Mouse (Mus musculus): ENCODE measurements at regions not wholly inside any gene's neighbourhood (a gene's known extent, or its start where the extent isn't known, plus 50 kb on each side); places are given as distances from the start of the nearest gene placed in this dataset.
A peak's percentile ranks its signal among the peaks of the same experiment; 100 is the strongest.

GRCm38 (mm10) chr3:58159384-58159783 is 255.1 kb upstream of the Tsc22d2 start:
- Histone ChIP-seq H3K4me3 (ENCODE audit: low read depth, low read length) (no peak overlapping the region), H3K27ac (ENCODE audit: low read depth) (no peak overlapping the region), H3K4me1 (ENCODE audit: insufficient read depth) (no peaks in the 10 kb centered on the region), H3K27me3 (ENCODE audit: insufficient read depth, low read length) (no peaks in the 10 kb centered on the region), H3K9me3 (ENCODE audit: low read depth, low read length) (no peaks in the 10 kb centered on the region), H3K36me3 (ENCODE audit: insufficient read depth) (no peaks in the 10 kb centered on the region), H3K4me2 (no peak overlapping the region), H3K9ac (no peak overlapping the region)
- ATAC-seq (ENCODE audit: insufficient read depth) (no peak), DNase-seq (peak; percentile 75)
- peak; percentile 81 for TF ChIP-seq CTCF (IDR thresholded peaks at IDR 0.05; ENCODE audit: low read depth)
- WGBS = 70% methylated on average over 3 of the region's 3 CpGs

DNA sequence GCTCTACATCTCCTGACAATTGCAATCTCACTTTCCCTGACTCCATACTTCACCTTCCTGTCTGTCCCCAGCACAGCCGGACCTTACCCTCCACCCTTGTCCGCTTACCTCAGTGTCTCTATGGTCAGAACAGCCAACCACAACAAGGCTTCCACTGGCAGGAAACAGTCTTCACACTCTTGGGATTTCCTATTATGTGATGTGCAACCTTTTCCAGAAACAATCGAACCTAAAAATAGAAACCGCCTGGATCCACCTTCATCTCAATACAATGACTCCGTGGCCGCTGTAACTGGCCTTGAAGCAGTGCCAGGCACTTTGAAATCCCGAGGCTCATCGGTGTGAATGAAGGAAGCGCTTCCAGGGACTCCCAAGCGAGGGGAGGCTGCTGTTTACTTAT is 252.3 kb upstream of the Tsc22d2 start:
- WGBS = 29% methylated on average over 10 of the region's 10 CpGs
- H3K36me3 ChIP-seq (ENCODE audit: insufficient read depth) = no peaks in the 10 kb centered on the region
- peaks cover 4% of the 10 kb centered on the region for H3K4me1 ChIP-seq (ENCODE audit: insufficient read depth)
- H3K9me3 ChIP-seq (ENCODE audit: low read depth, low read length) = no peaks in the 10 kb centered on the region
- TF ChIP-seq CTCF (IDR thresholded peaks at IDR 0.05; ENCODE audit: low read depth) = no peak
- DNase-seq (peak; percentile 66), ATAC-seq (ENCODE audit: insufficient read depth) (peak; percentile 57; the same call in 1 of the 2 replicates)
- no peak overlapping the region for H3K4me3 ChIP-seq (ENCODE audit: low read depth, low read length)
- no peak overlapping the region for H3K9ac ChIP-seq
- no peak overlapping the region for H3K27ac ChIP-seq (ENCODE audit: low read depth)
- no peaks in the 10 kb centered on the region for H3K27me3 ChIP-seq (ENCODE audit: insufficient read depth, low read length)
- H3K4me2 ChIP-seq = no peak overlapping the region

GRCm38 (mm10) chr3:58163806-58164205 is 250.7 kb upstream of the Tsc22d2 start:
- WGBS = 7% methylated on average over 10 of the region's 10 CpGs
- H3K4me2 ChIP-seq = no peak overlapping the region

GRCm38 (mm10) chr3:58166628-58167027 is 247.9 kb upstream of the Tsc22d2 start:
- DNase-seq (peak; percentile 49), ATAC-seq (ENCODE audit: insufficient read depth) (peak; percentile 21; the same call in 1 of the 2 replicates)
- Histone ChIP-seq H3K27me3 (ENCODE audit: insufficient read depth, low read length) (no peaks in the 10 kb centered on the region), H3K4me3 (ENCODE audit: low read depth, low read length) (no peak overlapping the region), H3K9me3 (ENCODE audit: low read depth, low read length) (no peaks in the 10 kb centered on the region), H3K4me1 (ENCODE audit: insufficient read depth) (peaks cover 4% of the 10 kb centered on the region), H3K9ac (no peak overlapping the region), H3K4me2 (no peak overlapping the region), H3K36me3 (ENCODE audit: insufficient read depth) (no peaks in the 10 kb centered on the region), H3K27ac (ENCODE audit: low read depth) (no peak overlapping the region)
- WGBS = 23% methylated on average over 2 of the region's 2 CpGs
- TF ChIP-seq CTCF (IDR thresholded peaks at IDR 0.05; ENCODE audit: low read depth) = no peak

More at GRCm38 (mm10) chr3:58163806-58164205, 250.7 kb upstream of the Tsc22d2 start:
- Histone ChIP-seq H3K9me3 (ENCODE audit: low read depth, low read length) (no peaks in the 10 kb centered on the region), H3K27ac (ENCODE audit: low read depth) (no peak overlapping the region), H3K4me3 (ENCODE audit: low read depth, low read length) (no peak overlapping the region), H3K27me3 (ENCODE audit: insufficient read depth, low read length) (no peaks in the 10 kb centered on the region), H3K36me3 (ENCODE audit: insufficient read depth) (no peaks in the 10 kb centered on the region), H3K4me1 (ENCODE audit: insufficient read depth) (peaks cover 4% of the 10 kb centered on the region), H3K9ac (no peak overlapping the region)
- DNase-seq (peak; percentile 95), ATAC-seq (ENCODE audit: insufficient read depth) (peak; percentile 80)
- peak; percentile 95 for TF ChIP-seq CTCF (IDR thresholded peaks at IDR 0.05; ENCODE audit: low read depth)

DNA sequence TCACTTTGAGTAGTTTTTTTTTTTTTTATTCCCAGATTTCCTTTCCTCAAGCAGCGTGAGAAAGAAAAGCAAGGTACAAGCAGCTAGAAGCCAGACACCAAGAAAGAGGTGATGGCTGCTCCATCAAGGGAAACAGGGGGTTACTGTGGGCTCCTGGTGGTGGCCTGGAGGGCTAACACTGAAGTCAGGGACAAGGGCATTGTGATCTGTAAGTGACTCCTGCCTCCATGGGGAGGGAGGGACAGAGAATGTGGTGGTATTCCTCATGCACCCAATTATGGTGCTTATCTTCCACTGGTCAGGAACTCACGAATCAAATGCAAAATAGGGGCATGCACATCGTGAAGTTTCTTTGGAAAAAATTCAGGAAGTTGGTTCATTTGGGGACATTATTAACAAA is 247.4 kb upstream of the Tsc22d2 start:
- no peaks in the 10 kb centered on the region for H3K27me3 ChIP-seq (ENCODE audit: insufficient read depth, low read length)
- no peak for TF ChIP-seq CTCF (IDR thresholded peaks at IDR 0.05; ENCODE audit: low read depth)
- WGBS = 66% methylated on average over 3 of the region's 3 CpGs

DNA sequence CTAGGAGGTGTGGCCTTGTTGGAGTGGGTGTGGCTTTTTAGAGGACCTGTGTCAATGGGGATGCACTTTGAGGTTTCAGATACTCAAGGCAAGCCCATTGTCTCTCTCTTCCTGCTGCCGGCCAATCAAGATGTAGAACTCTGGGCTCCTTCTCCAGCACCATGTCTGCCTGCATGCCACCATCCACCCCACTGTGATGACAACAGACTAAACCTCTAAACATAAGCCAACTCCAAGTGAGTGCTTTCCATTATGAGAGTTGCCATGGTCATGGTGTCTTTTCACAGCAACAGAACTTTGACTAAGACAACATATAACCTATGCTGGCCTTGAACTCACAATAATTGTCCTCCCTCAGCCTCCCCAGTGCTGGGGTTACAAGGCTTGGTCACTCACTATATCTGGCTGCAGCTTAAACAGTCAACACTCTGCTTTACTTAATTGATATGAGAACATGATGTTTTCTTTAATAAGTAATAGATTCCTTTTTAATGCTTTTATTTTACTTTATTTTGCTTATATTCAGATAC is 246.7 kb upstream of the Tsc22d2 start:
- DNase-seq = no peak

More for the DNA sequence above, 247.4 kb upstream of the Tsc22d2 start:
- no peak for DNase-seq
- Histone ChIP-seq H3K27ac (ENCODE audit: low read depth) (no peak overlapping the region; the same call in 1 of the 2 replicates), H3K4me2 (no peak overlapping the region), H3K36me3 (ENCODE audit: insufficient read depth) (no peaks in the 10 kb centered on the region), H3K9ac (no peak overlapping the region), H3K9me3 (ENCODE audit: low read depth, low read length) (no peaks in the 10 kb centered on the region), H3K4me3 (ENCODE audit: low read depth, low read length) (no peak overlapping the region), H3K4me1 (ENCODE audit: insufficient read depth) (peaks cover 4% of the 10 kb centered on the region)
- no peak for ATAC-seq (ENCODE audit: insufficient read depth)

GRCm38 (mm10) chr3:58168522-58169185 is 245.9 kb upstream of the Tsc22d2 start:
- no peak overlapping the region for H3K4me3 ChIP-seq (ENCODE audit: low read depth, low read length)
- peak; percentile 55 for DNase-seq
- 41% methylated on average over 14 of the region's 14 CpGs for WGBS
- TF ChIP-seq CTCF (IDR thresholded peaks at IDR 0.05; ENCODE audit: low read depth) = no peak
- H3K9ac ChIP-seq = no peak overlapping the region
- H3K36me3 ChIP-seq (ENCODE audit: insufficient read depth) = no peaks in the 10 kb centered on the region
- H3K27ac ChIP-seq (ENCODE audit: low read depth) = peak overlapping the region; percentile 58
- no peaks in the 10 kb centered on the region for H3K9me3 ChIP-seq (ENCODE audit: low read depth, low read length)
- no peaks in the 10 kb centered on the region for H3K27me3 ChIP-seq (ENCODE audit: insufficient read depth, low read length)
- peaks cover 4% of the 10 kb centered on the region for H3K4me1 ChIP-seq (ENCODE audit: insufficient read depth)
- ATAC-seq (ENCODE audit: insufficient read depth) = peak; percentile 45; the same call in 1 of the 2 replicates
- peak overlapping the region; percentile 18; the same call in 1 of the 2 replicates for H3K4me2 ChIP-seq

More for the DNA sequence above, 246.7 kb upstream of the Tsc22d2 start:
- Histone ChIP-seq H3K9ac (no peak overlapping the region), H3K4me1 (ENCODE audit: insufficient read depth) (peaks cover 4% of the 10 kb centered on the region), H3K4me3 (ENCODE audit: low read depth, low read length) (no peak overlapping the region), H3K27me3 (ENCODE audit: insufficient read depth, low read length) (no peaks in the 10 kb centered on the region), H3K4me2 (no peak overlapping the region), H3K9me3 (ENCODE audit: low read depth, low read length) (no peaks in the 10 kb centered on the region), H3K36me3 (ENCODE audit: insufficient read depth) (no peaks in the 10 kb centered on the region), H3K27ac (ENCODE audit: low read depth) (no peak overlapping the region)
- no peak for TF ChIP-seq CTCF (IDR thresholded peaks at IDR 0.05; ENCODE audit: low read depth)
- 88% methylated on average over 1 of the region's 1 CpGs for WGBS
- ATAC-seq (ENCODE audit: insufficient read depth) = no peak

Measured in lung, embryonic 14.5 days (tissue).